Mouse (Mus musculus) retina, postnatal 1 day (tissue): ENCODE measurements around the gene Mrpl55.

Experiments
- DNase-seq: peaks from one replicate; pipeline ENCODE4 v3.0.0-alpha.2; 2012

Gene Mrpl55

DNA sequence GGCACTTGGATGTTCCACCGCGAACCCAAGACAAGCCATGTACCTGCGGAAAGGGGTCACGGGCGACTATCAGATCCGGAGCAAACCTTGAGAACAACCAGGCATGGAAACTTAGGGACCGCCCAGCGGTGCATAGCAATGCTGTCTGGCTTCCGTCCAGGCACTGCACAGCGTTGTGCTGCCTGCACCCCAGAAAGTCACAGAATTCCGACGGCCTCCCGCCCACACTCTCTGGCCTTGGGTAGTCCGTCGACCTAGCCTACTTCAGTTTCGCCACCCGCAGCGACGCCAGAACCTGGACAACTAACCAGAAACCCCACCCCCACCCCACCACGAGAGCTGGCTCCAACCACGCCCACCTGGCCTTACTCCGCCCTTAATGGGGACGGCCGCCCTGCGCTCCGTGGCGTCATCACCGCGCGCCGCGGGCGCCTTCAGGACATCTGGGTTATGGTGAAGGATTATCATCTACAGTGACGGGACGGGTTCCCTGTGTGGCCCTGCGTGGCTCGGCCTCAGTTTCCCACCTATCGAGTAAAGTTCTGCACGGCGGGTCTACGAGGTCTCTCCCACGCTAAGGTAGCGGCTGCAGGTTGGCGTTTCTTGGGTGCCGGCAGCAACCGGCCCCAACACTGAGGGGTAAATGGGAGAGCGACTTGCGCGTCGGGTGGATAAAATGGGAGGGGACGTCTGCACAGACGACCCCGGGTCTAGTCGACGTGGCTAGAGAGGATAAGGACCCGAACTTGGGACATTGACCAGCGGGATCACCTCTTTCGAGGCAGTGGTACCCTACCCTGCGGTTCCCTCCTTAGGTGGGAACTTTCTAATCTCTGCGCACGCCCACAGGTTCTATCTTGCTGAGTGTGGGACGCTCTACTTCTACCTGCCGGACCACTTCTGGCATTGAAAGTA is at the start of gene Mrpl55:
TSS of gene Mrpl55 (plus strand) at position 406 of the 915 bp plus-strand sequence.
- peak; percentile 95 for DNase-seq

DNA sequence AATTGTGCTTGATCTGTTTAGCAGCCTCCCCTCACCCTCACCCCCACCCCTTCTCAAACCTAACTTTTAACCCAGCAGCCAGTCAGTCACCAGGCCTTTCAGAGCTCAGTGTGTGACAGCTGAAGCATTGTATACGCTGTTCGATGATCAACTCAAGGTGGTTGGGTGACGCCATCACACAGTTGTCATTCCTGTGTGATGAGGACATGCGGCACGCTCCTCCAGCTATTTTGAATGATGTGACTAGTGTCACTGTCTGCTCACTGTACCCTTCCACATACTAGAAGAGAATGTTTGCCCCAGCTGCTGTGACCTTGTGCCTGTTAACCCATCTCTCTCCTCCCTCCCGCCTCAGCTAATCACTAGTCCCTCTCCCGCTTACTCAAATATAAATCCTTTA is 48.1 kb upstream of the Mrpl55 start:
- DNase-seq, result no peak

DNA sequence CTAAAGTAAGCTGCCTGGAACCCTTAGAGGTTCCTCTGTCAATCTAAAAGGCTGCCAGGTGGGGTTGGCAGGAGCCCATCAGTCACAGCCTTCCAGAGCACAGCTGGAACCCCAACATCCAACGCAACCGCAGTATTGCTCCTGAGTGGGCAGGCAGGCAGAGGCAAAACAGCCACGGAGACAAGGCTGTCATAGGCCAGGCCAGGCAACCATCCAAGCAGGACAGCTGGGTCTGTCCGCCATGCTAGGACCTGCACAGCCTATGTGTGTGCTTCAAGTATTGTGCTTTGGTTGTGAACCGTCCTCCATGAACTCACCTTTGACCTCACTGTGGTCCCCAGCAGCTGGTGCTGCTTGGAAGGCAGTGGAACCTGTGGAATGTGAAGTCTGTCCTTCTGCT is 46.4 kb upstream of the Mrpl55 start:
- DNase-seq, result no peak

DNA sequence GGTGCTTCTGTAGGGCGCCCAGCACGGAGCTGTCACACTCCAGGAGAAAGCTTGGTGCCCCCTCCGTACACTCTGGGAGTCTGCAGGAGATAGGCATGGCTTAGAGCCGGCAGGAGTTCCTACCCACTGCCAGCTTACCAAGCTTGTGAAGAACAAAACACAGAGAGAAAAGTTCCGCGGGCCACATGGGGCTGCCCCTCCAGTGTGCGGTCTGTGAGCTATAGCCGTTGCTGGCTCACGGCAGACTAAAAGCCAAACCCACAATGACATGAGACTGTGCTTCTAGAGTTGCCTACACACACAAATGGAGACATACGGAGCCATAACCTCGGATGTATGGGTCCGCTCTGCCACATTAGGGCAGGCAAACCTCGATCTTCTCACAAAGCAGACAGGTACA is 43.2 kb upstream of the Mrpl55 start:
- DNase-seq, result no peak

DNA sequence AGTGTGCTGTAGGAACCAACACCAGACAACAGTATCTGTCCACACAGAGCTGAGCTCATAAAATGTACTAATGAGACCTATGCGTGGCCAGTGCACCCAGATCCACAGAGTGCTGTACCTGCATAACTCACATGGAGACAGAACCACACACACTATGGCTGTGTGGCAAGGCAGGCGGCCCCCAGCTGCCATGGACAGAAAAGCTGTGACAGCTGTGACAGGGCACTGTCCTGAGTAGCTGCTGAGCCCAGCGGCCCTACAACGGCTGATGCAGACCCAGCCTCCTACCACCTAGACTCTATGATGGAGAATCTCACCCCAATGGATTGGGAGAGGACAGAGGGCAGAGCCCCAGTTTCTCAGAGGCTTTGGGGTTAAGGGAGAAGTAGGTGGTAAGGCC is 42.7 kb upstream of the Mrpl55 start:
- DNase-seq, result no peak

DNA sequence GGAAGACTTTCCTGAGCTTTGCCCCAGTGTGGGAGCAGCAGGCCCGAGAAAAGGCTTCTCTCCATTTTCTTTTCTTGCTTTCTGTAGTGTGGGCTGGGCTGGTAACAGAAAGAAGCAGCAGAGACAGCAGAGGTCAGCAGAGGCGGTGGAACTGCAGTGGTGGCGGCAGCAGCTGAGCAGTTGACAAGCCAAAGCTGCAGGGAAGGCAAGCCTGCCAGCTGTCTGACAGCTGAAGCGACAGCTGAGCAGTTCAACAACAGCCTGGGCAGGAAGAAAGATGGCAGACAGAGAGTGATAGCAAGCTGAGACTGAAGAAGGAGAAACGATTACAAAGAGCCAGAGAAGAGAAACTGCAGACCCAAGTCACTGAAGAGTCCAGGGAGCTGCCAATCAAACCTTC is 40.9 kb upstream of the Mrpl55 start:
- no peak for DNase-seq

DNA sequence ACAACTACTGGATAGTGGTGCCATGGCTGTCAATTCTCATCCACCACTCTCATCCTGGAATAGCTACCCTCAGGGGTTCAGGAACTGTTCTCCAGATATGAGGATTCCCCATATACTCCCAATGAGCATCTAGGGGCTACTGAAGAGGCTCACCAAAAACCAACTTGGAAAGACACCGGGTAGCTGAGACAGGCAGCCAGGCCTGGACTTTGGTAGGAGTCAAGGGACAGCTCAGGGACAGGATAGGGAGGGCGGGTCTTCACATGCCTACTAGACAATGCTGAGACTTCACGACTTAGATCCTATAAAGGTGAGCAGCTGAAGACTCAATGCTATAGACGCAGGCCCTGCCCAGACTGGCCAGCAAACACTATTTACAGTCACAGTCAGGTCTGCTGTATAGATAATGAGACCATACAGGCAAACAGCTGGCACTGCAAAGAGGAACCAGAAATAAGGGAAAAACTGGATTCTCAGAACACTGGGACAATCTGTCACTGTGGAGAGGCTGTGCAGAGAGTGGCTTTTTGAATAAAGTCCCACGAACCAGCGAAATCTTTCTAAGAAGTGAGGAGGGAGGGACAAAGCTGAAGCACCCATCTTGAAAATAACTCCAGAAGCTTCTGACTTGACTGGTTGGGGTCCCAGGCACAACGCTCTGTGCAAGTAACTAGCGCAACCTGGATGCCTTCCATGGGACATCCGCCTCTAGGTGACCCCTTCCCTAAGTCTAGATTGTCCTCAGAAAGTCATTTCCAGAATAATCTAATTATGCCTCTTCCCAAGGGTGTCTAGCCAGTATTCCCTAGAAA is 39.6 kb upstream of the Mrpl55 start:
- no peak for DNase-seq

DNA sequence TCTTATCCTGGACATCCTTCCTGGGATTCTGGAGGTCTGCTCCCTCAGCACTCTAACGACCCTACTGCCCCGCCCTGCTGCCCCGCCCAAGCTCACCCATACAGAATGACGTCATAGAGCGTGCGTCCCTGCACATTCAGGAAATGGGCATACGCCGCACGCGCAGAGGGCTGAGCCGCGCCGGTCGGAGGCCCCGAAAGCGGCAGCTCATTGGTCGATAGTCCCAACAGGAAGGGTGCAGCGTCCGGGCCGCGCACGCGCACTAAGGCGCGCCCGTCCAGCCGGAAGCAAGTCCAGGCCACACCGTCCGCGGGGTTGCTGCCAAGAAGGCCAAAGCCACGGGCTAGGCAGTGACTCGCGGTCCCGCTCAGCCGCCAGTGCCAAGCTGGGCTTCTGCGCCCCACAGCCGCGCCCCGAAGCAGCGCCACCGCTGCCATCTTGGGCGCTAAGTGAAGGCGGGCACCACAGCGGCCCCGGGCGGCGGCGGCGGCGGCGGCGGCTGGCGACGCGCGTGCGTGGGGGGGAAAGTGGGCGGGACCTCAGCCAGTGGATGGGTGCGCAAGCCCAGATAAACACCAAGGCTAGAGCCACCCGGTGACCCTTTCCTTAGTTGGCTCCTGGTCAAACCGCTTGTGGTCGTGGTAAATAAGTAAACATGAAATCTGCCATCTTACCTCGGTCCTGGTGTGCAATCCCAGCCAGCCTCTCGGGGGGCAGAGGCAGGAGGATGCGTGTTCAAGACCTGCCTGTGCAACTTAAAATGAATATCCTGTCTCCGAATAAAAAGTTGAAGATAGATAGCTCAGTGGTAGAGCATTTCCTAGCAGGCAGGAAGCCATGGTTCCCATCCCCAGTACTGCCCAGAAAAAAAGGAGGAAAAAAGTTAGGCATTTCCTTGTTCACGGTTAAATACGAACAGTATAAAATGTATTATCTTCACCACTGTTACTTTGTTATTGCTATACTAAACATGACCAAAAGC is 38.7 kb upstream of the Mrpl55 start, which contains the start of gene Iba57:
TSS of gene Iba57 (minus strand) at position 485 of the 982 bp plus-strand sequence.
- DNase-seq, result peak; percentile 99

DNA sequence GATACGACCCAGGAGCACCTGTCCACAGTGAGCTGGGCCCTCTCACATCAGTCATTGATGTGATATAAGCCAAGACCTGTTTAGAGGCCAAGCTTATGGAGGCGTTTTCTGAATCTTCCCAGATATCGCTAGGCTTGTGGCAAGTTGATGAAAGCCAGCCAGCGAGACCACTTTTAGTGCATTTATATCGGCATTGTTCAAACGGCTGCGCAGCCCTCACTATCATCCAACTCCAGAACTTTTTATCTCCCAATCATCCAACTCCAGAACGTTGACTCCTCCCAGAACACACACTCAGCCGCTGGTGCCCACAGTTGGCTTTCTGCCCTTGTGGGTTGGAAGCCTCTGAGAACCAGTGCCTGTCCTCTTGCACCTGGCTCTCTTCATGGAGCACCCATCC is 37.9 kb upstream of the Mrpl55 start:
- no peak for DNase-seq

DNA sequence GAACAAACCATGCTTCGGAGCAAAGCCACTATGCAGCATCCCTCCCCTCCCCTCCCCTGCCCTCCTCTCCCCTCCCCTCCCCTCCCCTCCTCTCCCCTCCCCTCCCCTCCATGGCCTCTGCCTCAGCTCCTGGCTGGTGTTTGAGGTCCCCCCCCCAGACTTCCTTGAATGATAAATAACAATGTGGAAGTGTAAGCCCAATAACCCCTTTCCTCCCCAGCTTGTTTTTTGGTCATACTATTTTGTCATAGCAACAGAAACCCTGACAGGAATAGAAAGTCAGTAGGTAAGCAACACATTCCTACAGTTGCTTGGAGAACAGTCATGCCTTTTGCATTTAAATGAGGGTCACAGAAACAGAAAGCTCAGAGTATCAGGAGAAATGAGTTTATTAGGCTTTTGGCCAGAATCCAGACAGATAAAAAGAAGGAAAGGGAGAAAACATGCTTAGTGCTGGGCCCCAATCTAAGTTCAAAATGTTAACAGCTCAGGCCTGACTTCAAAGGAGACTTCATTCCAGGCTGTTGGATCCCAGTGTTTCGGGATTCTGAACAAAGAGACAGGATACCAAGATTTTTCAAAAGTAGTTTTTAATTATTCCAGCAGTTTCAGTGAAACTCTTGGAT is 36.6 kb upstream of the Mrpl55 start:
- no peak for DNase-seq

DNA sequence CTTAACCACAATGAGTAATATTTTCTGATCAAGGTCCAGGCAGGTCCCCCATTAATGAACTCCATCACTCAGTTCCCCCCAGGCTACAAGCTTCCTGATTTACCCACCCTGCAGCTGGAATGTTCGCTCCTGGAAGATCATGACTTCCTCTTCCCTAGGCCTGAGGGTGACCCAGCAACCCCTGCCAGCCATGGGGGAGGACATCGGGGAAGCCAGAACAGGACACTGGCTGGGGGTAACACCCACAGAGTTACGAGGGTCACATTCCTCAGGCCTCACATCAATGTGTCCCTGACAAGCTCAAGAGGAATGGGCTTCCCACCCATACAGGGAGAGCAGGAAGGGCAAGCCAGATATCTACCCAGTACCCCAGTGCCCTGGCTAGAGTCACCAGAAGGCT is 32.5 kb upstream of the Mrpl55 start:
- no peak for DNase-seq

DNA sequence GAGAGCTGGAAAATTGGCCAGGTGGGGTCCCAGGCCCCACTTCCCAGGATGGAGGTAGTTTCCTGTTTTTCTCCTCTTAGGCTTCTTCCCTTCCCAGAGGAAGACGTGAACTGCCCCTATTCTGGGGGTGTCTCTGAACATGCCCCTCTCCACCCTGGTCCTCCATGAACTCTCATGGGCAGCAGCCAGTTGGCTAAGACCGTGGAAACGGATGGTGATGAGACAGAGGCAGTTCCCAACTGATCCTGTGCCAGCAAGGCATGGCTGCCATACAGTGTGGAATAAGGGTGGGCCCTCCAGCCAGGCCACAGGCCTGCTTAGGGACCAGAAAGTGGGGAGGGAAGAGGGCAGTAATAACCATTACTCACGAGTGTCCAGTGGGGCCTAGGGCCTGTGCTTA is 31.7 kb upstream of the Mrpl55 start:
- no peak for DNase-seq

DNA sequence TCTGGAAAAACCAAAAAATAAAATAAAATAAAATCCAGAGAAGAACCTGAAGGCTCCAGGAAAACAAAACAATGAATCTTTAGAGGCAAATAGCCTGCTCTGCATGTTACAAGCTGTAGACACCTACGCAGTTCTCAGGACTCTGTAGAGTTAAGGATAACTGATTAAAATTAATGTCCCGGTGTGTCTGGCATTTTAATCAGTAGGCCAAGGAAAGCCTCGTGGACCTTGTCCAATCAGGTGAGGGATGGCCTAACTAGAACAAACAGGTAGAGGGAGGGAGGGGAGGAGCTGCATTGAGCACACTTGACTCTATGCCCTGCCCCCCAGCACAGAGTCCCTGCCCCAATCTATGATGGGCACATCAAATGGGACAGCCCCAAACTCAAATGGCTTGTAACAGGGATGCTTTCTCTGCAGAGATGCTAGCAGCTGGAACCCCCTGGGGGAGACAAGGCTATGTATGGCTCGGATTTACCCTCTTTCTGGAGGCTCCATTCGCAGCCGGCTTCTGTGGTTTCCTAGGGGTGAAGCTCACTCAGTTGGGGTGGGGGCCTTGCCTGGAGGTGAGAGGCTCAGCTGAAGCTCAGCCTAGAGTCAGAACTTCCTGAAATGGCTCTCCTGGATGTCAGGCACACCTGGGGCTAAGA is 28.0 kb upstream of the Mrpl55 start:
- no peak for DNase-seq

DNA sequence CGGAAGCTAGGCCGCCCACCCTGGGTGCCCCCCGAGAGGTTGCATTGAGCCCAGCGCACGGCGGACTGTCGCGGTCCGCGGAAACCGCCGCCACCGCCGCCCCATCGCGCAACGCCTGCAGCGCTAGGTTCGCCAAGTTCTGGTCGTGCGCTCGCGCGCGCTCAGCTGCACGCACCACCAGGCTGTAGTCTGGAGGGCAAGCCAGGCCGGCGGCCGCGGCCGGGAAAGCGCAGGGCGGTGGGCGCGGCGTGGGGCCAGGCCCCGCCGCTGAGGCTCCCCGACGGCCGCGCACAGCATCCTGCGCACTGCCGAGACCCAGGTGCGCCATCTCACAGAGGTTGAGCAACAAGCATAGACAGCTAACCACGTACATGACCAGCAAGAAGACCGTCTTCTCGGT is 25.8 kb upstream of the Mrpl55 start:
- no peak for DNase-seq

DNA sequence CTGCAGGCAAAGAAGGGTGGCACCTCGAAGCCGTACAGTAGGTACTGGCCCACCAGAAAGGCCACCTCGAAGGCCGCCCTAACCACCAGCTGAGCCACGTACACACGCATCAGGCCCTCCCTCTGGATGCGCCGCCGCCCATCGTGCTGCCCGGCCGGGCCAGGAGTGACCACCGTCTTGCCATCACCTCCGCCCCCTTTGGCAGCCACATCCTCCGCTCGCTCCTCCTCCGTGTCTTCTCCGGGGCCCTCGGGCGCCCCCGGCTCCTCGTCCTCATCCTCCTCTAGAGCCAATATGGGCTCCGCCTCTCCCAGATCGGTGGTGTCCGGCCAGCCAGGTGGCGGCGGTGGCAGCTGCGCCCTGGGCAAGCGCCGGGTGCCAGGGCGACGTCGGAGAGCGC is 25.4 kb upstream of the Mrpl55 start:
- DNase-seq, result no peak

DNA sequence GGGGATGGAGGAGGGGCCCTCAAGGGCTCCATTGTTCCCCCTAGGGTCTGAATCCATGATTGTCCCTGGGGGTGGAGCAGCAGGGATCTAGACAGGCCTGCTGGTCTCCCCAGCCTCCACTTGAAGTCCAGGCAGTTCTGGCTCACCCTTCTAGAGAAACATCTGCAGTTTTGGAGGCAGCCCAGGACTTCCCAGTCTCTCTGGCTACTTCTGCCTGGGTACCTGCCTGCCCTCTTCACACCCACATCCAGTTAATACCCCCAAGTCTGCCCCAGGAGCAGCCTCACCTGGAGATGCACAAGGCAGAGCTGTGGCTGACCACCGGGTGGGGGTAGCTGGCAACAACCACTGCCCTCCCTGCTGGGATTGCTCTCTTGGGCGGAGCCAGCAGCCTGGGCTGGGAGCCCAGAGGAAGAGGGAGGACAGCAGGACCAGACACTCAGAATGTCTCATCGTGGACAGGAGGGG is 19.4 kb upstream of the Mrpl55 start, which contains the start of gene Gjc2:
TSS of gene Gjc2 (minus strand) at position 350 of the 468 bp plus-strand sequence.
- no peak for DNase-seq

DNA sequence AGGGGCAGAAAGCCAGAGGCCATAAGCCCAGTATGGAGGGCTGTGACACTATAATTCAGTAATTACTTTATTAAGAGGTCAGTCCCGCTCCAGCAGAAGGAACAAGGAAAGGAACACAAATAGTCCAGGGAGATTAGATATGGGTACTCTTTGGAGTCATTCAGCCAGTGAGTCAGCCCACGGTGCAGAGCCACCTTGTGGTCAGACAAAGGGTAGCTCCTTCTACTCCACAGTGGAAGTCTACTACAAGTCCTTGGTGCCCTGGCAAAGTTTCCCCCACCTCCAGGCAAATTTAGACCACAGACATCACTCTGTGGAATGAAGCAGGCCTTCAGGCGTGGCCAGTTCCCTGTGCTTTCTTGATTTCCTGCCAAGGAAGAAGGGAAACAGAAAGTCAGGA is 18.5 kb upstream of the Mrpl55 start:
- DNase-seq, result peak; percentile 59

DNA sequence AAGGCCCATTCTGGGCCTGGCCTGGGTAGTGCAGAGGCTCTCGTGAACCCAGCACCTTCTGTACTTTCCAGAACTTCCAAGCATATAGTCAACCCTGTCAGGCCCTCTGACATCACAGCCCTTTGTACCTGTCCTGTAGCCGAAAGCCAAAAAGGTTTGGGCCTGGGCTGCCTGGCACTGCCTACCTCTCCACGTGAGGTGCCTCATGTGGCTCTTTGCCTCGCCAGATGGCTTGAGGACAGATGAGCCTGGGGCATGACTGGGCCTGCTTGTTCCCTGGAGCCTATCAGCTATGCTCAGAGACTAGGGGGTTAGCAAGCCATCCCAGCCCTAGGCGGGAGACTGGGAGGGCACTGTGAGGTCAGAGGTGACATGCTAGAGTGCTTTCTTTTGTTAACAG is 16.8 kb upstream of the Mrpl55 start:
- DNase-seq, result no peak

DNA sequence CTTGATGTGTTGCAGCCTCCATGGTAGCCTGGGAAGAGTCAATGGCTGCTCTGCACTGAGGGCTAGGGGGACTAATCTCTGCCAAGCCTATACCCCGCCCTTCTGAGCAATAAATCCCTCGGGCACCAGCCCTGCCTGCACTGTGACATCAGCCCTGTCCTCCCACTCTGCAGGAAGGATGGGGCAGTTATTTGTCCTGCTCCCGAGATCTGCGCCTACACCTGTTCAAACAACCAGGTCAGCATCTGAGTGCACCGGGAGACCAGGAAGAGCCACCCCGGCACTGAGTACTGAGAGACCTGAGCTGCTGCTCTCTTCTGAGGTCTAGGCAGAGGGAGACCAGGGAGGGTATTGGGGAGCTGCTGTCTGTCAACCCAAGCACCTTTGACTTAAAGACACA is 14.6 kb upstream of the Mrpl55 start:
- peak; percentile 38 for DNase-seq

DNA sequence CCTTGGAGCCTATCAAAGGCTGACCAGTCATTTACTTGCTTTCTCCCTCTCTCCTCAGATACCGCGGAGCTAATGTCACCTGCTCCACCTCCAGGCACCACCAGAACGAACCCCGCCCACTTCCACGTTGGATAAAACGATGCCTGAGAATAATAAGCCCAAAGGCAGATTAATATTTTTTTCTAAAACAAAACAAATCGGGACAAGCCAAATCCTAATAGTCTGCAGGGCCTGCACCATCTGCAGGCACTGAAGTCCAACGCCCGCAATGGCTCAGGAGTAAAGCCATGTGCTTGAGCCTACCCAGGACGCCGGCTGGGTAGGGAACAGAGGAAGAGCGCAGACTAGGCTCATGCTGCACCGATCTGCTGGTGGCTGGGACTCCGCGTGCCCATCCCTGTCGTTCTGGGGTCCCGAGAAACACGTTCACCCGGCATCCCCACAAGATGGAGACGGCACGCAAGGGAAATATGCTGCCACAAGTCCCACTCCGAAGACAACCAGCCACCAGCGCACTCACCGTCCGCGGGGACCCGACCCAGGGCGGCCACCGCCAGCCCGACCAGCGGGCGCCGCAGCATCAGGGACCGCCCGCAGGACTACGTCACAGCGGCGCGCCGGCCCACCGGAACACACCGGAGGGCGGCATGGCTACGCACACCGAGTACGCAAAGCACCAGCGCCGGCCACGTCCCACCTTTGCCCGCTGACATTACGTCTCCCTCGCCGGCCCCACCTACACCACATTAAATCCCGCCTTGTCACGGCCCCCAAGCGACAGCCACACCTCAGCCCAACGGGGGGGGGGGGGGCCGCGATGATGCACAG is 10.8 kb upstream of the Mrpl55 start:
- peak; percentile 89 for DNase-seq

DNA sequence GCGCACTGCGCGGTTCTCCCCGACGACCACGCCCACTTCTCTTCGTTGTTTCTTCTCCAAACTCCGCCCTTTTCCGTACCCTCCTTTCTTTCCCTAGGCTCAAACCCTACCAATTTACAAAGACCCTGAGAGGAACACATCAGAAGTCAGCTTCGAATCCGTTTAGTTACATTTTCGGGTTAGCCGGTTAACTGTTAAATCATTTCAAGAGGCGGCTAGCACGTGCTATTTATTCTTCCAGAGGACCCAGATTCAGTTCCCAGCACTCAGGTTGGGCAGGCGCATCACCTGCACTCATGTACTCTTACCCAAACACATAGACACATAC is 10.3 kb upstream of the Mrpl55 start, which contains the start of gene Guk1:
TSS of gene Guk1 (minus strand) at position 154 of the 328 bp plus-strand sequence.
- DNase-seq, result no peak
